Mouse (Mus musculus) layer of hippocampus, adult 2 months (tissue): ENCODE data around the gene Nrbp1. TPM values are rescaled to one million over a fixed set of nuclear protein-coding genes. Genes with fewer than 3 reads are reported as not detected.
A peak's percentile ranks its signal among the peaks of the same experiment; 100 is the strongest.

Experiments
- DNase-seq, 2 experiments: peaks; one replicate each; pipeline ENCODE4 v3.0.0; 2022; ENCODE audit warnings: low spot score in 2 of 2
- H3K27ac ChIP-seq: fragments of 200-600 bp; 2 replicates; pipeline ENCODE4 v1.8.1; 2022
- H3K4me3 ChIP-seq: fragments of 200-600 bp; 2 replicates; pipeline ENCODE4 v1.8.1; 2022; ENCODE audit warnings: mild to moderate bottlenecking
- CTCF ChIP-seq: fragments of 200-600 bp; conservative IDR thresholded peaks from 2 replicates; pipeline ENCODE4 v1.8.1; 2022; ENCODE audit warnings: antibody characterized with exemption, mild to moderate bottlenecking, moderate library complexity
- total RNA-seq, 2 experiments: library from RNA; stranded (reverse); gene quantifications; 2 replicates each; pipeline ENCODE4 v1.2.3; 2021

Nrbp1 gene
- total RNA-seq, 2 experiments from 2014 or later = 81.2 to 89.4 TPM

DNA sequence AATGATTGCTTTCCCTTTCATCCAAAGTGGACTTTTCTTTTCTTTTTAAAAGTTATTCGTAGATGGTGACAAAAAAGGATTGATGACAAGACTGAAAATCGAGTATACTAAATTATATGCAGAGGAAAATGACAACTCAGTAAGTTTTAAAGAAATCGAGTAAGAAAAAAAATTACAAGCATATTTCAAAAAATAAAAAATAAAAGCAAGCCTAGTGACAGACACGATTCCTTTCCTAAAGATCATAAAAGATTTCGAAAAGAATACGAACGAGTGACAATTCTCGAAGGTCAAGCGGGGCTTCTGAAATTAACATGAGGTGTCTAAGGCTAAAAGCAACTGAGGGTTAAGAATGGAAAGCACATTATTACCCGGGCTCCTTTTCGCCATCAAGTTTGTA, 21.2 kb upstream of the Nrbp1 start:
- no peak for TF ChIP-seq CTCF
- Histone ChIP-seq H3K4me3 (peak overlapping the region; percentile 98), H3K27ac (peak overlapping the region; percentile 90)
- DNase-seq = no peak

DNA sequence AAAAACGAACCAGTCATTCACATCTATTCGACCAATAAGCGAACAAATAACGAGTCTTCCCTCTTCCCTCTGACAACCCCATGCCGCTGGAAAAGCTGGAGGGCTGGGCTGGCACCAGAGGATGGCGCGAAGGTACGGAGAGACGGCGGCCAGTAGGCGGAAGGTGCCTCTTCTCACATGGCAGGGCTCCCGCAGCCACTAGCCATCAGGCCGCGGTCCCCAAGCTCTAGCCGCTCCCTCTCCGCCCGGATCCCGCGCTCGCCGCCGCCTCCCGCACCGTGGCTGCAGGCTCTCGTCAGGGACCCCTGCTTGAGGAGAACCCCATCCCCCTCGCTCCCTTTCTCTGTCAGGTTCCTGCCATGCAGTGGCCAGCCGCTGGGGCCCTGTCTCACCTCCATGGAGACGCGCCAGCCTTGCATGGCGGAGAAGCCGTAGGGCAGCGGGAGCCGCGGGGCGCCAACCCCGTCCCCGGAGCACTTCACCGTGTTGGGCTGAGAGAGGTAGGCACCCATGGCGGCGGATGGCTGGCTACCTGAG, 20.7 kb upstream of the Nrbp1 start:
- DNase-seq = no peak
- peak; percentile 50 for TF ChIP-seq CTCF

DNA sequence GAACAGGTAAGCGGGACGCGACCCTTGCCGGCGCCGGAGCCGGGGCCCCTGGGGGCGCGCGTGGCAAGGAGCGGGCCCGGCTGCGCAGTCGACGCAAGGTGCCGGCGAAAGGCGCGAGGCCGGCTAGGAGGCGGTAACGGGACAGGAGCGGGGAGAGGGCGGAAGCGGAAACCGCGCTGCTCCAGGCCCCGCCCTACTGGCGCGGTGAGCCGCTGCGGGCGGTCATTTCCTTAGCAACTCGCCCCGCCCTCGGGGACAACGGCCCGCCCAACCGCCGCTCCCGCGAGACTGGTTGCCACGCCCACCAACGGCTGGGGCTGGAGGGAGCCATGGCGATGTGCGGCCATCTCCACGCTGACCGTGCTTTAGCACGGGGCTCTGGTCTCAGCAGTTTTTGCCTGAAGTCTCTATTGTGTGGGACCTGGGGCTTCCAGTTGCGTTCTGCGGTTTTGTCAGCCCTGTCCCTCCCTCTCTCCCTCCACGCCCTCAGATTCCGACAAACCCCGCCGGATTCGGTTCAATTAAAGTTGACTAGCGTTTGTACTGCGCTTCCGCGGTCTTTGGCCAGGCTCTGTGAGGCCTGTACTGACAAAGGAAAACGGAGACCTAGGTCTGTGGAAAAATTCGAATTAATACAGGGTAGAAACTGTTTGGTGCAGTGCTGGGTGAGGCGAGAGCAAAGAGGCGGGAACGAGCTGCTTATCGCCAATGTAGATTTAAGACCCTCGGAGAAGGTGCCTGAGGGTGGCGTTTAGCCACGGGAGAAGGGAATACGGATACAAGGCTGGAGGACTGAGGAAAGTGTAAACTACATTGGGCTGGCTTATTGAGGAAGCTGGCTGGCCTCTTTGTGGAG, 20.0 kb upstream of the Nrbp1 start, which contains the start of gene Ppm1g:
TSS of gene Ppm1g (minus strand) at position 240 of the 856 bp plus-strand sequence.
- TF ChIP-seq CTCF = peak; percentile 26
- H3K27ac ChIP-seq = peak within 1 kb of the TSS; percentile 90
- peak; percentile 96 to 98 for DNase-seq
- peak within 1 kb of the TSS; percentile 98 for H3K4me3 ChIP-seq

More for the DNA sequence above, 20.7 kb upstream of the Nrbp1 start:
- Histone ChIP-seq H3K27ac (peak overlapping the region; percentile 90), H3K4me3 (peak overlapping the region; percentile 98)

DNA sequence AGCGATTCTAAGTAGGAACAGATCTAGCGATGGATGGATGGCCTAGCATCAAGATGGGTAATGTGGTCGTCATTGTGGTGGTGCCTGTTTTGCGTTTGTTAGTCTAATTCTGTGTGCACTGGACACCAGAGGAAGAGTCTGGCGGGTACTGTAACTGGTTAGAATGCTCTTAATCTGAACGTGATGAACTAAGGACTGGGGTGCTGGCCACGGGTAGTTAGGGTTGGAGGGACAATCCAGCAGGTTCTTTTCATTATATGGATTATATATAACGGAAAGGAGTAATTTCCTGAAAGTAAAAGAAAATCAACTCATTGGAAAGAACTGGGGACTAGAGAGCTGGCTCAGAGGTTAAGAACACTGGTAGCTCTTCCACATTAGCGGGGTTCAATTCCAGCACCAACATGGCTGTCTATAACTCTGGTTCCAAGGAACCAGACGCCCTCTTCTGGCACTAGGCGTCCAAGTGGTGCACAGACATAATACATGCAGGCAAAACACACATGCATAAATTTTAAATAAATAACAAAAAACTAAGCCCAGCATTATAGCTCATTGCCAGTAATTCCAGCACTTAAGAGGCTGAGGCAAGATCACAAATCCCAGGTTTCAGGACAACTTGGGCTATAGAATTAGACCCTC, 19.2 kb upstream of the Nrbp1 start:
- Histone ChIP-seq H3K4me3 (peak overlapping the region; percentile 98), H3K27ac (peak overlapping the region; percentile 90)
- no peak for DNase-seq
- peak; percentile 66 for TF ChIP-seq CTCF

DNA sequence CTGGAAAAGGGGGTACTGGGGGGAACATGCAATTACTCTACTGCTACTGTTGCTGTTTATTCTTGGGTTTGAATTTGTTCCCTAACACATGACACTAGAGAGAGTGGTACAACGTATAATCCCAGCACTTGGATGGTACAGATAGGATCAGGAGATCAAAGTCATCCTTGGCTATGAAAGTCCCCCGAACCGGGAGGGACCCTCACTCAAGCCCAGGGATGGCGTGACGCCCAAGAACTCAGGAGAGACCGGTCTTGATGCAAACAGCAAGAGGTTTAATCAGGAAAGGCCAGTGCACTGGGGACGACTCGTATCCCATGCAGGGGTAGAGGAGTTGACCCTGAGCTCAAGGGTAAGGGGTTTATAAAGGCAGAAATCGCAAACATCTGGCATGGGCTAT, 18.0 kb upstream of the Nrbp1 start:
- H3K4me3 ChIP-seq = no peak overlapping the region
- no peak for DNase-seq

DNA sequence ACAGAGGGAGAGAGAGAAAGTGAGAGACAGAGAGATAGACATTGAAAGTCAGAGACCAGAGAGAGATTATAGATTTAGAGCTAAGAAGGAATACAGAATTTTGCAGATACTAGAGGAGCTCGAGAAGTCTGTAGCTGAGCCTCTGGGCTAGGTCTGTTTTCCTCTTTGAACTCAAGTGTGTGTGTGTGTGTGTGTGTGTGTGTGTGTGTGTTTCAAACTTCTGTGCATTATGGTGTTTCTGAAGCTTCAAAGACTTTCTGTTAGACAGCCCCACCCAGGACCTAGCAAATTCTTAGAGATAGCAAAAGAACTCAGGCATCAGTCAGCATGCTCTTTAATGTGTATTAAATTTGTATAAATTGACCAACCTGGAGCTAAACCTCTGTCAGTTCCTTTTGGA, 14.0 kb upstream of the Nrbp1 start:
- Histone ChIP-seq H3K4me3 (no peak overlapping the region), H3K27ac (no peak overlapping the region)
- TF ChIP-seq CTCF = no peak
- DNase-seq = no peak

More for the DNA sequence above, 18.0 kb upstream of the Nrbp1 start:
- no peak overlapping the region for H3K27ac ChIP-seq
- no peak for TF ChIP-seq CTCF

DNA sequence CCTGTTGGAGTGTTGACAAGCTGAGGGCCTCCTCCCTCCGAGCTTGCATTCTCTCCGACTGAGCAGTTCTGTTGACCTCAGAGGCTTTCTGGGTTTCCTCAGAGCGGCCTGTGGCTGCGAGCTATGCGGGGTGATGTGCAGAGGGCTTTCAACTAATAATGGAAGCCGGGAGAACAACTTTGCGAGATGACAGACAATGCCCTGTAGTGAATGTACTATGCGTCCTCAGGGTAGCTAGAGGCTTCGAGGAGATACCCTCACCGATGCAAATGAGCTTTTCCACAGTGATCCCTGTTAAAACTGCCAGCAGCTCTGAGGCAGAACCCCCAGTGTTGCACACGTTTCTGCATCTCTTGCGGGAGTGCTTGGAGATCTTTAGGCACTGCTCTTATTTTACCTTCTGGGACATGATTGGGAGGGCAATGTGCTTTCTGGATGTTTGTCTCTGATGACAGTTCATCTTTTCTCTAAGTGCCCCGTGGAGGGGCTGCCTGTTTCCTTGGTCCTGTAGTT, 914 bp downstream of the Nrbp1 start:
- Histone ChIP-seq H3K4me3 (peak overlapping the region; percentile 90), H3K27ac (peak overlapping the region; percentile 98)
- no peak for DNase-seq
- no peak for TF ChIP-seq CTCF

DNA sequence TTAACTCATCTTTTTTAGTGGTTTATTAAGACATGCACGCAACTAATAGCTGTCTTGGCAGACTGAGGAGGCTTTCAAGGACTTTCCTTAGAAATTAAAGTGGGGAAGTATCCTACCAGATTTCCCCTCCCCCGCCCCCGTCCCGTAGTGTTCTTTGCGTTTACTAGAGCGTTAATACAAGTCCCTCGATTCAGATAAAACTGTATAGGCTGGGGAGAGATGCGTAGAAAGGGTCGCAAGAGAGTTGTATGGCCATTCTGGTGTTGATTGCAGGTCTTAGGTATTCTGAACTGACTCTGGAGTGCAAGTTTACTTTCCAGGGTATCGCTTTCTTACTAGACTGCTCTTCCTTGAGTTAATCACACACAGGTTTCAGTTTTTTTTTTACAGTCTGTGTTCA, 1.5 kb downstream of the Nrbp1 start:
- no peak for DNase-seq
- TF ChIP-seq CTCF = no peak
- peak overlapping the region; percentile 98; the same call in 1 of the 2 replicates for H3K27ac ChIP-seq

DNA sequence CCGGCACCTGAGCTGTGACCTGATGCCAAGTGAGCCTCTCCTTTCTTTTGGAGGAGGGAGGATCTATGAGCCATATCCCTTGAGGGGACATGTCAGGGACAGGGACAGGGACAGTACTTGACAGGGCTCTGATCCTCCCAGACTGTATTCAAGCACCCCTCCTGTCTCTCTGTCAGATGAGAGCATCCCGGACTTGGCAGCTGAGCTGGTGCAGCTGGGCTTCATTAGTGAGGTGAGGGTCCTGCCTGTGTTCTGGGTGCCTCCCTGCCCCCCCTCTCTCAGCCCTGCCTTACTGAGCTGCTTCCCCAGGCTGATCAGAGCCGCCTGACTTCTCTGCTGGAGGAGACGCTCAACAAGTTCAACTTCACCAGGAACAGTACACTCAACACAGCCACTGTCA, 10.1 kb downstream of the Nrbp1 start:
- no peak for DNase-seq
- no peak for TF ChIP-seq CTCF
- Histone ChIP-seq H3K4me3 (no peak overlapping the region), H3K27ac (no peak overlapping the region)

More for the DNA sequence above, 1.5 kb downstream of the Nrbp1 start:
- peak overlapping the region; percentile 90 for H3K4me3 ChIP-seq

DNA sequence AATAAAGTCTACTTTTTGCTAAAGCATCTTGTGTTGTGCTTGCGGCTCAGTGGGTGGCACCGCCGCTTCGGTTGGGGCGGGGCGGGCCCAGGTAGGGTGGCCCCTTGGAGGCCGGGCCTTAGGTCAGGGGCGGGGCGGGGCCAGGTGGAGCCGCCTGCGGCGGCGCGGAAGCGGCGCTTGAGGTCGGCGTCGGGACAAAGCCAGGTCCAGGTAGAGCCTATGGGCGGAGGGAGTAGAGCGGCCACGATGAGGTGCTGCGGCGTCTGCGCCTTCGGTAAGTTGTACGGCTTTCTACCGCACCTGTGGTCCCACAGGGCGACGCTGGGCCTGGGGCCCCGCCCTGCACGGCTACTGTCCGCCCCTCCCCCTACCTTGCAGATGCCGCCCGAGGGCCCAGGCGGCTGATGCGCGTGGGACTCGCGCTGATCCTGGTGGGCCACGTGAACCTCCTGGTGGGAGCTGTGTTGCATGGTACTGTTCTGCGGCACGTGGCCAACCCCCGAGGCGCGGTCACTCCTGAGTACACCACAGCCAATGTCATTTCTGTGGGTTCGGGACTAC, 11.0 kb downstream of the Nrbp1 start, which contains the start of gene Krtcap3:
TSS of gene Krtcap3 (plus strand) at position 151 of the 561 bp plus-strand sequence.
- Histone ChIP-seq H3K4me3 (no peak within 1 kb of the TSS), H3K27ac (no peak within 1 kb of the TSS; the same call in 1 of the 2 replicates)
- DNase-seq = no peak
- TF ChIP-seq CTCF = no peak

DNA sequence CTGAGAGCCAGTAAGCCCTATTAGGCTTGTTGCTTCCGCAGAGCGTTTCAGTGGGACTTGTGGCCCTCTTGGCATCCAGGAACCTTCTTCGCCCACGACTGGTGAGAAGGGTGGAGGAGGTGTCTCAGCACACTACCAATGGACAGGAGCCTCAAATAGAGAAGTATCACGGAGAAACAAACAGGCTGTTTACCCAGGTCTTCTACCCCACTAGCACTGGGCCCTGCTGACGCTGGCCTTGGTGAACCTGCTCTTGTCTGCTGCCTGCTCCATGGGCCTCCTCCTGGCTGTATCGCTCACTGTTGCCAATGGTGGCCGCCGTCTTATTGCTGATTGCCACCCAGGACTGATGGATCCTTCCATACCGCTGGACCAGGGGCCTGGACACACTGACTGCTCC, 11.5 kb downstream of the Nrbp1 start:
- Histone ChIP-seq H3K27ac (no peak overlapping the region; the same call in 1 of the 2 replicates), H3K4me3 (no peak overlapping the region)
- no peak for DNase-seq
- no peak for TF ChIP-seq CTCF

DNA sequence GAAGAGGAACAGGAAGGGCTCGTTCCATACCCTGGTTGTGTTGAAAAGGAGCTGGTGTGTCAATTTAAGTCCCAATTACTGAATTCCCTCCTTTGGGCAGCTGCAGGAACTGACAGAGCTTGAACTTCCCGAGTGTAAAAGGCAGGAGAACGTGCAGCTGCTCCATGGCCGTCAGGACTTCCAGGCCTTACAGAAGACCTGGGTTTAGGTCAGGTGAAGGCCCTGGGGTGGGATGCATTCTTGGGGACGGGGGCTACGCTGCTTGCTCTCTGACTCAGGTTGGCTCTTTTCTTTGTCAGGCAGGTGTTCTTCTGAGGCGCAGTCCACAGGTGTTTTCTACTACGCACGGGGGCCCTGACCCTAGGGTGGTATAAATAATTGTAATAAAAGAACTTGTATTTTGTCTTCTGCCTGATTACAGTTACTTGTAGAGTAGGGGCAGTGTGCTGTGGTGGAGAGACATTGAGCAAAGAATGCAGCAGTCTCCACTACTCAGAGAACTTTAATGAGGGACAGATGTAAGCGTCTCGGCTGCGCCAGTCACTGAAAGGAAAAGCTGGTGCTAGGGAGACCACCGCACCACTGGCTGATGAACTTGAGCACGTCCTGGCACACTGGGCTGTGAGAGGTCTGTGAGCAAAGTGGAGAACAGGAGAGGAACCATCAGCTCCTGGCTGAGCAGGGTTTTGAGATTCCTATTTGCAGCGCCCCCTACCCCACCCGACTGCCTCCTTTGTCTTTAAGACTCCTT, 12.3 kb downstream of the Nrbp1 start:
- no peak for DNase-seq
- TF ChIP-seq CTCF = no peak
- H3K4me3 ChIP-seq = no peak overlapping the region
- no peak overlapping the region for H3K27ac ChIP-seq
